Mouse (Mus musculus) C2C12 (cell line): Measurements from ENCODE around the gene Ifi214.
"Not testable (repeated sequence)": the region's sequence is repeated elsewhere in the genome, so short reads cannot be mapped to it uniquely, and the experiment has no call there.

Experiments
- CEBPB ChIP-seq: IDR thresholded peaks from one replicate; pipeline ENCODE4 v1.6.1; 2011; ENCODE audit warnings: low read depth, mild to moderate bottlenecking, control low read depth, moderate library complexity
- CTCF ChIP-seq: IDR thresholded peaks from one replicate; pipeline ENCODE4 v1.5.1; 2011; ENCODE audit not compliant: control insufficient read depth, insufficient read depth, insufficient read length
- MAX ChIP-seq: IDR thresholded peaks from one replicate; pipeline ENCODE4 v1.6.1; 2011; ENCODE audit warnings: mild to moderate bottlenecking, control low read depth
- MYOD1 ChIP-seq: IDR thresholded peaks from one replicate; pipeline ENCODE4 v1.6.1; 2011; ENCODE audit warnings: low read depth; ENCODE audit not compliant: control insufficient read depth, insufficient read length
- USF1 ChIP-seq: IDR thresholded peaks from one replicate; pipeline ENCODE4 v1.6.1; 2011; ENCODE audit warnings: low read depth, mild to moderate bottlenecking, control low read depth, moderate library complexity

DNA sequence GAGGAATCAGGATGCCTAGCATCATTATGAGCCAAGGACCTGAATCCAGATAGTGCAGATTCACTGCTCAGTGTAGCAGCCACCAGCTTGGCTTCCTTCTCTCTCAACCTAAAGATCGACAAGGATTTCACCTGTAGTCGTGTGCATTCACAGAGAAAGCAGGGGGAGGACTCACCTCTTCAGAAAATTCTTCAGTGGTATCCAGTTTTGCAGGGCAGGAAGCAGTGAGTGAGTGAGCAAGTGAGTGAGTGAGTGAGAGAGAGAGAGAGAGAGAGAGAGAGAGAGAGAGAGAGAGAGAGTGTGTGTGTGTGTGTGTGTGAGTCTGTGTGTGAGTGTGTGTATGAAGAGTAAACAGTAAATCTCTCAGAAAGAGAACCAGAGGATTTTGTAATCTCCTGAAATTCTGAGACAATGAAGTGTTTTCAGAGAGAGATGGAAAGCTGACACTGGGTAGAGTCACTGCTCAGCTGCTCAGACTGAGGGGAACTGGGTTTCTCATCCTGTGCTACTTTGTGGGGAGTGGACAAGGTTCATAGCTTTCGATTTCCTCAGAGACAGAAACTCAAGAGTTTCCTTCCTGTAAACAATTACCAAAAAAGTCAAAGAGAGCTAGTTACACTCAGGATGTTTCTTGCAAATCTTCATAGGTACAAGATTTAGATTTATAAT is 44.8 kb downstream of the Ifi214 start, which contains the start of gene Ifi206:
- not testable (repeated sequence) for TF ChIP-seq CTCF, MYOD1, USF1, CEBPB, MAX
